Mouse (Mus musculus) neural tube, embryonic 13.5 days (tissue): ENCODE data around the gene Racgap1. TPM values are rescaled to one million over a fixed set of nuclear protein-coding genes. Genes with fewer than 3 reads are reported as not detected.

Experiments used
- ATAC-seq: fragments of 200-750 bp; cut with Nextera tagmentation; 2 replicates; pipeline ENCODE4 v1.8.0; 2017; ENCODE audit warnings: low read depth, mild to moderate bottlenecking, moderate TSS enrichment, moderate library complexity
- H3K27ac ChIP-seq: fragments of 300-500 bp; sonication (generic); replicated peaks from 2 replicates; pipeline ENCODE4 v1.5.1; 2015; ENCODE audit warnings: moderate library complexity, mild to moderate bottlenecking, inconsistent platforms
- H3K27me3 ChIP-seq: fragments of 300-500 bp; sonication (generic); 2 replicates; pipeline ENCODE4 v1.6.1; 2015; ENCODE audit warnings: mild to moderate bottlenecking, inconsistent platforms
- H3K36me3 ChIP-seq: fragments of 300-500 bp; sonication (generic); 2 replicates; pipeline ENCODE4 v1.6.1; 2015; ENCODE audit warnings: mild to moderate bottlenecking, inconsistent platforms
- H3K4me1 ChIP-seq: fragments of 300-500 bp; sonication (generic); replicated peaks from 2 replicates; pipeline ENCODE4 v1.6.1; 2015; ENCODE audit warnings: inconsistent platforms
- H3K4me2 ChIP-seq: fragments of 300-500 bp; sonication (generic); 2 replicates; pipeline ENCODE4 v1.6.1; 2015; ENCODE audit warnings: inconsistent platforms, mild to moderate bottlenecking, moderate library complexity
- H3K4me3 ChIP-seq: fragments of 300-500 bp; sonication (generic); 2 replicates; pipeline ENCODE4 v1.5.1; 2015; ENCODE audit warnings: mild to moderate bottlenecking, inconsistent platforms
- H3K9ac ChIP-seq: fragments of 300-500 bp; sonication (generic); 2 replicates; pipeline ENCODE4 v1.6.1; 2015; ENCODE audit warnings: moderate library complexity, mild to moderate bottlenecking, inconsistent platforms
- H3K9me3 ChIP-seq: fragments of 300-500 bp; sonication (generic); 2 replicates; pipeline ENCODE4 v1.6.1; 2016; ENCODE audit warnings: inconsistent platforms
- WGBS: fragments of 180-500 bp; shearing (Covaris S2); methylation state at CpG from one replicate; pipeline ENCODE4 v1.1.7; 2015; 5-methylcytosine and 5-hydroxymethylcytosine counted together
- polyA plus RNA-seq: library from polyadenylated mRNA; unstranded; fragments of >200 nt; fragmentation: Nextera tagmentation; extraction: Ambion mirVana; gene quantifications from 2 replicates; pipeline ENCODE4 v1.2.1, GENCODE M21; 2015

Racgap1 gene
- 130 and 133 TPM in 2 replicates for polyA plus RNA-seq

DNA sequence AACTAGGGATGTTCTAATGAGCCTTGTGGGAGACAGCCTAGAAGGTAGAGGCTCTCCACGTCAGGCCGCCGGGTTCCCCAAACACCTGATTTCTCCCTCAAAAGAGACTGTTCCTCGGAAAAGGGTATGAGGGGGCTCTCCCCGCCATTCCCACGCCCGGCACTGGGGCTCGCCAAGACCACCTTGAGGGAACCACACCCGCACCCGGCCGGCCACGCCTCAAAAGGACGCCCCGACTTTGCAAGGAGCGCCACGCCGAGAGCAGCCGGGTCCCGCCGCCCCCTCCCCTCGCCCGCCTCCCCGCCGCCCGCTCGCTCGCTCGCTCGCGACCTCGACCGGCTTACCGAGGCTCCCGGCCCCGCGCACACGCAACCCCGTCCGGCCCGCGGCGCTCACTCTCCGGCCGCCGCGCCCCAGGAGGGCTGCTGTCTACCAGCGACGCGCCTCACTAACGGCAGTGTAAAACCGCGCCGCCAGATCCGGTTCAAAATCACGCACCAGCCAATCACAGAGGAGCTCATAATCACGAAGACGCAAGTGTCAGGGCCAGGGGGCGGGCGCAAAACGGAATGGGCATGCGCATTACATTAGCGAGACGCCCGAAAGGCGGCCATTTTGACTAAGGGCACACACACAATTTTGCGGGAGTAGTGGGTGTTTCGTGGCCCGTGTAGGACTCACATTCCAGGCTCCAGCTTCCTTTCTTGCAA lies at the start of gene Racgap1:
Racgap1 (minus strand) TSS at position 494 of the 710 bp plus-strand sequence.
- under 1% methylated on average over 63 of the region's 68 CpGs for WGBS
- H3K4me3 ChIP-seq: peak within 1 kb of the TSS; percentile 79
- ATAC-seq: peak; percentile 81
- H3K27me3 ChIP-seq: peaks cover 11% of the 10 kb centered on the region; the same call in 1 of the 2 replicates
- peak within 1 kb of the TSS; percentile 89 for H3K4me2 ChIP-seq
- H3K4me1 ChIP-seq: peaks cover 86% of the 10 kb centered on the region
- H3K9ac ChIP-seq: peak within 1 kb of the TSS; percentile 83
- H3K9me3 ChIP-seq: no peaks in the 10 kb centered on the region
- no peaks in the 10 kb centered on the region for H3K36me3 ChIP-seq
- peak within 1 kb of the TSS; percentile 87 for H3K27ac ChIP-seq

DNA sequence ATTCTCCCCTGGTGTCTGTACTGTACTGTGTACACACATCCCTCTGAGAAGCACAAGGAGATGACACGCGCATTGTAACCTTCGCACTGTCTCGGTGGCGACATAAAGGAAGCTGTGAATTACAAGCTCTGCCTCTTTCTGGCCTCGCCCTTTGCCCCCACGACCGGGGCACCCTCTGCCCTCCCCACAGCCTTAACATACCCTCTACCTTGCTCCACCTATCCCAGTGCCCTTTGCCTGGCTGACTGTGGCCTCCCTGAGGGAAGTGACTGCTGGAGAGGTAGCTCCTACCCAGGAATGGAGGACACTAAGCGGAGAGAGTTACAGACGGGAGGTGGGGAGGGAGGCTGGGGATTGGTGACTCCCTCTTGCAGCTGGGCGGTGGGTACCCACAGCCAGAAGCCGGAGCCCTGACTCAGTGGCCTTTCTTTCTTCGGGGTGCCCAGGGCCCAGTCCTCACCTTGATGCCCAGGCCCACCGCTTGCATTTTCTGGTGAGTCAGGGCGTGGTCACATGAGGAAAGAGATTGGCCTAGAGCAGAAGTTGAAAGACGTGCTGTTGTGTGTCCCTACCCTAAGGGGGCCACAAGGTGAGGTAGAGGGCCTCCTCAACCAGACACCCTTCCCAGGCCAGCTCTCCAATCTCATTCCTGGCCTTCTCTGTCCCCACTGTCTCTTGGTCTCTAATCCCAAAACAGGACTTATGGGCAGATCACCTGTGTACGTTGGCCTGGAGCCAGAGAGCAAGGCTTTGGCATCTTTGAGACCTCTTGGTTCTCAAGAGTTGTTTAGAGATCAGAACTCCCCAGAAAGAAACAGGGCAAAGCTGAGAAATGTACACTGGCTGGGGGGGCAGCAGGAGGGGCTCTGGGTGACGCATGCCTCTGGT lies 49.0 kb upstream of the Racgap1 start:
- Histone ChIP-seq H3K4me2 (no peak overlapping the region), H3K9ac (peak overlapping the region; percentile 22; the same call in 1 of the 2 replicates), H3K27ac (0 out of 2 replicates have a peak overlapping the region, but pooled peaks have one; percentile 23), H3K4me3 (no peak overlapping the region), H3K36me3 (peaks cover 69% of the 10 kb centered on the region), H3K9me3 (no peaks in the 10 kb centered on the region), H3K4me1 (peaks cover 33% of the 10 kb centered on the region), H3K27me3 (no peaks in the 10 kb centered on the region)
- ATAC-seq: no peak
- 84% methylated on average over 18 of the region's 18 CpGs for WGBS

- H3K36me3 ChIP-seq: peaks cover 71% of the 10 kb centered on the region
- H3K4me2 ChIP-seq: no peak overlapping the region
- no peaks in the 10 kb centered on the region for H3K27me3 ChIP-seq
- 59% methylated on average over 10 of the region's 10 CpGs for WGBS
- H3K4me1 ChIP-seq: peaks cover 33% of the 10 kb centered on the region
- H3K9me3 ChIP-seq: no peaks in the 10 kb centered on the region
- no peak overlapping the region for H3K27ac ChIP-seq
- H3K9ac ChIP-seq: peak overlapping the region; percentile 22; the same call in 1 of the 2 replicates
- no peak overlapping the region for H3K4me3 ChIP-seq
- ATAC-seq: no peak
These were observed 48.3 kb upstream of the Racgap1 start for GRCm38 (mm10) chr15:99699715-99700114.

GRCm38 (mm10) chr15:99698533-99699085 lies 47.2 kb upstream of the Racgap1 start:
- Histone ChIP-seq H3K9me3 (no peaks in the 10 kb centered on the region), H3K9ac (no peak overlapping the region), H3K27me3 (no peaks in the 10 kb centered on the region), H3K4me1 (peaks cover 33% of the 10 kb centered on the region), H3K4me2 (no peak overlapping the region), H3K27ac (peak overlapping the region; percentile 34; the same call in 1 of the 2 replicates), H3K4me3 (no peak overlapping the region), H3K36me3 (peaks cover 69% of the 10 kb centered on the region)
- WGBS: 32% methylated on average over 20 of the region's 20 CpGs
- ATAC-seq: no peak

GRCm38 (mm10) chr15:99697309-99697708 lies 45.9 kb upstream of the Racgap1 start:
- no peaks in the 10 kb centered on the region for H3K9me3 ChIP-seq
- H3K27me3 ChIP-seq: no peaks in the 10 kb centered on the region
- no peak overlapping the region for H3K27ac ChIP-seq
- H3K36me3 ChIP-seq: peaks cover 75% of the 10 kb centered on the region
- WGBS: 27% methylated on average over 2 of the region's 2 CpGs
- H3K9ac ChIP-seq: no peak overlapping the region
- H3K4me3 ChIP-seq: no peak overlapping the region
- H3K4me2 ChIP-seq: no peak overlapping the region
- H3K4me1 ChIP-seq: peaks cover 33% of the 10 kb centered on the region
- no peak for ATAC-seq

- Histone ChIP-seq H3K4me3 (no peak overlapping the region), H3K9me3 (no peaks in the 10 kb centered on the region), H3K9ac (peak overlapping the region; percentile 43), H3K4me2 (peak overlapping the region; percentile 26; the same call in 1 of the 2 replicates), H3K27me3 (no peaks in the 10 kb centered on the region), H3K36me3 (peaks cover 43% of the 10 kb centered on the region), H3K27ac (peak overlapping the region; percentile 77), H3K4me1 (peaks cover 60% of the 10 kb centered on the region)
- WGBS: 43% methylated on average over 9 of the region's 9 CpGs
- ATAC-seq: 0 out of 2 replicates have a peak, but pooled peaks have one; percentile 24
These were observed 40.5 kb upstream of the Racgap1 start for GRCm38 (mm10) chr15:99691976-99692375.

DNA sequence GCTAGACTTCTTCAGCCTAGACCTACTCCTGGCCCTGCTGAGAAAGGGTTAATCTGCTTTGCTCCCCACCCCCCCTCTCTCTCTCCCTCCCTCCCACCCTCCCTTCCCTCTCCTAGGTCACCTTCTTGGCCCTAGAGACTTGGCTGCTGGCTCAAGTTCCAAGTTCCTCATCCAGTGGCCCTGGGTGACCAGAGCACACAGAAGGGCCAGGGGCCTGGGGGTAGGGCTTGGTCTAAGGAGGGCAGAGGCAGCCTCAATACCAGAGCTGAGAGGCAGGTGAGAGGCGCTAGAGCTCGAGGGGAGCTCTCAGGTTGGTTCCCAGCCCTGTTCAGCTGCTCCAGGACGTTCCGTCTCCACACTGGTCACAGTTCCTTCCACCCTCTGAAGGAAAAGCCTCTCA lies 39.5 kb upstream of the Racgap1 start:
- Histone ChIP-seq H3K4me3 (no peak overlapping the region), H3K9me3 (no peaks in the 10 kb centered on the region), H3K4me1 (peaks cover 60% of the 10 kb centered on the region), H3K27me3 (no peaks in the 10 kb centered on the region), H3K27ac (peak overlapping the region; percentile 77), H3K36me3 (peaks cover 42% of the 10 kb centered on the region), H3K4me2 (no peak overlapping the region), H3K9ac (peak overlapping the region; percentile 43; the same call in 1 of the 2 replicates)
- no peak for ATAC-seq
- WGBS: 33% methylated on average over 4 of the region's 4 CpGs

DNA sequence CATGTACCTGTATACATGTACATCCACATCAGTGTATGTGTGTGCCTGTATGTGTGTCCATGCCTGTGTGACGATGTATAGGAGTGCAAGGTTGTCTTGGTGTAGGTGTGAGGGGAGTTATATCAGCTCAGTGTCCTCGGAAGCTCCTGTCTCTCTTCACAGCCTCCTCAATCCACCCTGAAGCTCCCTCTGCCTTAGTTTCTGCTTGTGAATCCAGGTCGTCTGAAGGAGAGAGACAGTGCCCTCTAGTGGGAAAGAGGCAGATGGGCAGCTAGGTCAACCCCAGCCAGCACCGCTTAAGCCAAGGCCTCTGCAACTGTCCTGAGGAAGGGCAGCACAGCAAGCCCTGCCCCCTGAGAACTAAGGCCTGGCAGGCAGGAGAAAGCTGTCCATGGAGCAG lies 37.3 kb upstream of the Racgap1 start:
- Histone ChIP-seq H3K4me1 (peaks cover 45% of the 10 kb centered on the region), H3K4me3 (no peak overlapping the region), H3K9me3 (no peaks in the 10 kb centered on the region), H3K9ac (peak overlapping the region; percentile 12; the same call in 1 of the 2 replicates), H3K4me2 (no peak overlapping the region), H3K27me3 (no peaks in the 10 kb centered on the region), H3K36me3 (peaks cover 42% of the 10 kb centered on the region), H3K27ac (no peak overlapping the region)
- WGBS: 5% methylated on average over 4 of the region's 4 CpGs
- peak; percentile 51 for ATAC-seq

GRCm38 (mm10) chr15:99684156-99684555 lies 32.7 kb upstream of the Racgap1 start:
- 94% methylated on average over 5 of the region's 5 CpGs for WGBS
- Histone ChIP-seq H3K4me2 (no peak overlapping the region), H3K9ac (no peak overlapping the region), H3K27me3 (no peaks in the 10 kb centered on the region), H3K4me3 (no peak overlapping the region), H3K36me3 (peaks cover 59% of the 10 kb centered on the region), H3K27ac (no peak overlapping the region), H3K4me1 (peaks cover 15% of the 10 kb centered on the region), H3K9me3 (no peaks in the 10 kb centered on the region)
- no peak for ATAC-seq

GRCm38 (mm10) chr15:99682880-99683279 lies 31.4 kb upstream of the Racgap1 start:
- no peaks in the 10 kb centered on the region for H3K27me3 ChIP-seq
- peaks cover 17% of the 10 kb centered on the region for H3K4me1 ChIP-seq
- H3K36me3 ChIP-seq: peaks cover 59% of the 10 kb centered on the region
- H3K4me2 ChIP-seq: no peak overlapping the region
- no peak overlapping the region for H3K9ac ChIP-seq
- no peaks in the 10 kb centered on the region for H3K9me3 ChIP-seq
- no peak for ATAC-seq
- no peak overlapping the region for H3K4me3 ChIP-seq
- no peak overlapping the region for H3K27ac ChIP-seq
- WGBS: 91% methylated on average over 7 of the region's 7 CpGs

DNA sequence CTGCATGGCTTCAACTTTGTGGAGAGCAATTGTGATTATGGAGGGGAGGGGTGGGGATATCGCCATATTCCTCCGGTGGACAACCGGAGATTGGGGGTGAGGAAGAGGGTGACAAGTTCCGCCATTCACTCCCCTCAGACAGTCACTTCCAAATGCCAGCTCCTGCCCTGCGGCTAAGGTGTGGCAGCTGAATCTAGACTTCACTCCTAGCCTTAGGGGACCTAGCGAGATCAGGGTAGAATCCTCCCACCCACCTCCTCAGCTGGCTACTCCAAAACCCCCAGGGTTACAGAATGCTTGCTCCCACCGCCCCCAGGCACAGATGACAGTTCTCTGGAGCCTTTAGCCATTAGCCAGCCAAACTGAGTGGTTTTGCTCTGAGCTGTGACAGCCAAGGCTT lies 27.6 kb upstream of the Racgap1 start:
- no peaks in the 10 kb centered on the region for H3K27me3 ChIP-seq
- peak overlapping the region; percentile 19; the same call in 1 of the 2 replicates for H3K27ac ChIP-seq
- peak overlapping the region; percentile 31 for H3K4me2 ChIP-seq
- whole genome bisulfite sequencing: 65% methylated on average over 7 of the region's 7 CpGs
- no peaks in the 10 kb centered on the region for H3K9me3 ChIP-seq
- no peak for ATAC-seq
- peaks cover 55% of the 10 kb centered on the region for H3K4me1 ChIP-seq
- H3K9ac ChIP-seq: peak overlapping the region; percentile 9; the same call in 1 of the 2 replicates
- H3K4me3 ChIP-seq: no peak overlapping the region
- peaks cover 34% of the 10 kb centered on the region for H3K36me3 ChIP-seq
